Comparison of ENCODE assay signal across 9 mouse cellular contexts in the genomic region with DNA sequence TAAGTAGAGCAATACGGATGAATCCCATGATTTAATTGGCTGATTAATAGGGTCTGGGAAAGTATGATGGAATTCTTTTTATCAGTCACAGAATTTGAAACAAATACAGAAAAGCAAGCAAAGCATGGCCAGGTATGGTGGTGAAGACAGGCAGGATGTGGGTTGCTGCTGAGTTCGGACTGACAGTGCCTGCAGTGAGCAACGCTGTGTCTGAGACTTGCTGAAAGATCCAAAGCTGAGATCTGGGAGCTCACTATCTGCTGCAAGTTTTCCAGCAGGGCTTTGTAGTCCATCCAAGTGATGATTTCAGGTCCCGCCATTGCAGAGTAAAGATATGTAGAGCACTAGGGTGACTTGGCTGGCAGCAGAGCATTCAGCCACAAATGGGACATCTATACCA.
"Had no signal": no experiment of that assay in that cellular context is flagged by ENCODE, and none has a peak within 500 bp of the region (broad histone marks: within the 10 kb centered on the region; RNA-seq: fewer than 3 reads in every experiment).

No protein-coding gene starts in this region.

- DNase-seq: kidney, adult 8-10 months; left cerebral cortex, postnatal 4 days; lung, adult 2 months; lung, postnatal 36 days had no signal

- H3K4me2 ChIP-seq: limb, embryonic 13.5 days; liver, embryonic 15.5 days; midbrain, embryonic 13.5 days; neural tube, embryonic 12.5 days had no signal

- H3K27me3 ChIP-seq: limb, embryonic 13.5 days; liver, embryonic 15.5 days; midbrain, embryonic 13.5 days; neural tube, embryonic 12.5 days had no signal

- H3K4me1 ChIP-seq: limb, embryonic 13.5 days; liver, embryonic 15.5 days; midbrain, embryonic 13.5 days; neural tube, embryonic 12.5 days had no signal

- H3K4me3 ChIP-seq: limb, embryonic 13.5 days; liver, embryonic 15.5 days; midbrain, embryonic 13.5 days; neural tube, embryonic 12.5 days had no signal

- H3K9ac ChIP-seq: limb, embryonic 13.5 days; liver, embryonic 15.5 days; midbrain, embryonic 13.5 days; neural tube, embryonic 12.5 days had no signal

- ATAC-seq: lung, postnatal 0 days; midbrain, embryonic 13.5 days had no signal

- H3K27ac ChIP-seq: limb, embryonic 13.5 days; liver, embryonic 15.5 days; midbrain, embryonic 13.5 days; neural tube, embryonic 12.5 days had no signal

- H3K9me3 ChIP-seq: limb, embryonic 13.5 days; liver, embryonic 15.5 days; midbrain, embryonic 13.5 days; neural tube, embryonic 12.5 days had no signal

- H3K36me3 ChIP-seq: limb, embryonic 13.5 days; liver, embryonic 15.5 days; midbrain, embryonic 13.5 days; neural tube, embryonic 12.5 days had no signal
